Mouse (Mus musculus) myocyte (in vitro differentiated cells): Measurements from ENCODE around the gene Hadhb. TPM values are rescaled to one million over a fixed set of nuclear protein-coding genes. Genes with fewer than 3 reads are reported as not detected.

ENCODE experiments used
- H3K27me3 ChIP-seq: one replicate; pipeline ENCODE4 v1.6.1; 2011; ENCODE audit not compliant: control insufficient read depth, insufficient read depth, insufficient read length
- H3K36me3 ChIP-seq: one replicate; pipeline ENCODE4 v1.6.1; 2011; ENCODE audit not compliant: control insufficient read depth, insufficient read depth
- H3K4me2 ChIP-seq: one replicate; pipeline ENCODE4 v1.6.1; 2011; ENCODE audit warnings: low read depth, control low read depth
- H3K4me3 ChIP-seq: one replicate; pipeline ENCODE4 v1.5.1; 2011; ENCODE audit warnings: mild to moderate bottlenecking, control low read depth, moderate library complexity
- H3K79me2 ChIP-seq: one replicate; pipeline ENCODE4 v1.6.1; 2011; ENCODE audit not compliant: control insufficient read depth, insufficient read depth
- H3ac ChIP-seq: one replicate; pipeline ENCODE4 v1.6.1; 2011; ENCODE audit not compliant: control insufficient read depth, insufficient read length
- CEBPB ChIP-seq: IDR thresholded peaks from 2 replicates; pipeline ENCODE4 v1.6.1; 2011; ENCODE audit warnings: mild to moderate bottlenecking, moderate library complexity; ENCODE audit not compliant: poor library complexity, insufficient read depth, severe bottlenecking
- E2F4 ChIP-seq: IDR thresholded peaks from one replicate; pipeline ENCODE4 v1.6.1; 2011; ENCODE audit warnings: mild to moderate bottlenecking, control low read depth, moderate library complexity; ENCODE audit not compliant: insufficient read depth
- MAX ChIP-seq: IDR thresholded peaks from one replicate; pipeline ENCODE4 v1.6.1; 2011; ENCODE audit warnings: low read depth, mild to moderate bottlenecking, control low read depth
- MYOD1 ChIP-seq, 3 experiments: IDR thresholded peaks; one replicate each; pipeline ENCODE4 v1.6.1; 2011; ENCODE audit warnings: control low read depth in 2 of 3, low read depth in 2 of 3, mild to moderate bottlenecking in 2 of 3, moderate library complexity in 1 of 3; ENCODE audit not compliant: insufficient read length in 2 of 3, control insufficient read depth in 1 of 3
- MYOG ChIP-seq, 3 experiments: IDR thresholded peaks; one replicate each; pipeline ENCODE4 v1.6.1; 2011; ENCODE audit warnings: control low read depth in 2 of 3, low read depth in 2 of 3, mild to moderate bottlenecking in 2 of 3; ENCODE audit not compliant: insufficient read length in 2 of 3, control insufficient read depth in 1 of 3, insufficient read depth in 1 of 3
- POLR2A ChIP-seq: IDR thresholded peaks from one replicate; pipeline ENCODE4 v1.6.1; 2011; ENCODE audit warnings: low read depth, mild to moderate bottlenecking, control low read depth, moderate library complexity; ENCODE audit not compliant: insufficient read length
- POLR2AphosphoS2 ChIP-seq: IDR thresholded peaks from one replicate; pipeline ENCODE4 v1.6.1; 2011; ENCODE audit warnings: low read depth, control low read depth; ENCODE audit not compliant: insufficient read length
- REST ChIP-seq: IDR thresholded peaks from one replicate; pipeline ENCODE4 v1.6.1; 2011; ENCODE audit warnings: mild to moderate bottlenecking, control low read depth, moderate library complexity; ENCODE audit not compliant: insufficient read depth, insufficient read length
- SRF ChIP-seq: IDR thresholded peaks from one replicate; pipeline ENCODE4 v1.6.1; 2011; ENCODE audit warnings: low read depth; ENCODE audit not compliant: control insufficient read depth, insufficient read length
- TCF12 ChIP-seq: IDR thresholded peaks from one replicate; pipeline ENCODE4 v1.6.1; 2011; ENCODE audit warnings: mild to moderate bottlenecking, control low read depth; ENCODE audit not compliant: poor library complexity, insufficient read depth, severe bottlenecking
- TCF3 ChIP-seq: IDR thresholded peaks from one replicate; pipeline ENCODE4 v1.6.1; 2011; ENCODE audit warnings: low read depth, control low read depth; ENCODE audit not compliant: insufficient read length
- USF1 ChIP-seq: IDR thresholded peaks from one replicate; pipeline ENCODE4 v1.6.1; 2011; ENCODE audit warnings: low read depth, mild to moderate bottlenecking, control low read depth, moderate library complexity
- polyA plus RNA-seq: library from polyadenylated mRNA; unstranded; fragments of >200 nt; fragmentation: generic; extraction: Trizol; gene quantifications from one replicate; pipeline ENCODE4 v1.2.1, GENCODE M21; 2012; ENCODE audit warnings: missing spikeins

The Hadhb gene
- 52.3 TPM for polyA plus RNA-seq

DNA sequence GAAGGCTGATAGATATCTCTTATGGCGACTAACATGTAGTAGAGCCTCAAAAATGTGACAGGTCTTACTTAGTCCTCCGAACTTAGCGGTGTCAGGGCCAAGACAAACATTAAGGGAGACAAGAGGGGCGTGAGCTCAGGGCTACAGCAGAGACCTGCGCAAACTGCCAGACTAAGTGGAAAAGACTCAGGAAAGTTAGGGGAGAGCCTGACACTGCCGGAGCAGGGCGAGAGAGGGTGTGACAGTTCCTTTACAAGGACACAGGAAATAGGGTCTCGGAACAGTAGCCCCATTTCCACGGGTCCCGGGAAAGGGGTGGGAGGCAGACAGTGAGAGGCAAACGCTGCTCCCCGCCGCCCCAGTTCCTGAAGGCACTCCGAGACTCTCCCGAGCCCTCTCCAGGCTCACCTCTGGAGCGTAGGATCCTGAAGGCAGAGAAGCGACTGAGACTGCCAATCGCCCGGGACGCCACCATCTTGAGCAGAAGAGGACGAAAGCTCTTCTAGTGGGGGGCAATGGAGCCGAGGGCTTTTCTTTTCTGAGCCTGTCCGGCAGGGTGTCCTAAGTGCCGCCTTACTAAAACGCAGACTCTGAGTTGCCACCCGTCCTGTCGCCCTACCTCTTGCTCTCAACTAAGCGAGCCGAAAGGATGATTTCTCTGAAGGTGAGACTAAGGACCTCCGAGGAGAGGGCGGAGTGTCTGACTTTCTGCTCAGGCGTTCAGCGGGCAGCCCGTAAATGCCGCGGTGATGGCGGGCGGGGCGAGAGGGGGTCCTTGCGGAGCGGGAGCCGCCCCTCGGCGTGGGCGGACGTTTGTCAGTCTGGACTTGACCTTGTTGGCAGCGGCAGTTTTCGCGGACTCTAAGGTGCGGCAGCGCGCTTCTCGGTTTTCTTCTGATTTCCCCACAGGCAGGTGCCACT, at the start of gene Hadhb, which contains the start of gene Hadha:
Gene Hadhb, plus strand, starts transcription at position 775 of the 921 bp plus-strand sequence.
Gene Hadha, minus strand, starts transcription at position 689 of the 921 bp plus-strand sequence.
- peak within 1 kb of the TSS; percentile 97 for H3K4me3 ChIP-seq
- TF ChIP-seq MAX (peak; percentile 100), TCF12 (no peak), POLR2AphosphoS2 (peak; percentile 88), SRF (peak; percentile 25), POLR2A (peak; percentile 82), E2F4 (no peak)
- no peaks in the 10 kb centered on the region for H3K36me3 ChIP-seq
- H3K79me2 ChIP-seq, result peaks cover 89% of the 10 kb centered on the region
- H3K4me2 ChIP-seq, result peak within 1 kb of the TSS; percentile 80
- H3ac ChIP-seq, result peak within 1 kb of the TSS; percentile 88
- no peaks in the 10 kb centered on the region for H3K27me3 ChIP-seq

DNA sequence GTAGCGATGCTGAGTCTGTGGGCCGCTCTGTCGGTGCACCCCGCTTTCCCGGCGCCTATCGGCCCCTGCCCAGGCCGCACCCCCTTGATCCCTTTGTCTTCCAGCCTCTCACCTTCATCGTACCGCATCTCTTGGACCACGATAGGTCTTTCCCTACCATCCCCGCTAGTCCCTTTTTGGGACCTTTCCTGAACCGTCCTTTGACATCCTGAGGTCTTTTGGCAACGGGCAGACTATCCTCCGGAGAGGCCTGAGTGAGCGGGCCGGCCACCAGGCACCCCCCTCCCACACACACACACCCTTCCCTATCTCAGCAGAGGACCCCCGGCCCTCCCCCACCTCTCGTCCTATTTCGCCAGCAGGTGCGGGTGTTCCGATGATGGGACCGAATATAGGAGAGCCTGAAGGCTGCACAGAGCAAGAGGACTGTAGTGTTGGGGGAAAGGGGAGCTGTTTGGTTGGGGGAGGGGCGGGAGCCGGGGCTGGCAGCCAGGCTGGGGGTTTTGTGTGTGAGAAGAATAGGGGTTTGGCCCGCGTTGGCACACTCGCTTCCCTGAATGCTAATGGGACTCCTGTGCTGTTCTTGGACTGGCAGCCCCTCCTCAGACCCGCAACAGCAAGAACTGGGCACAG, 49.3 kb upstream of the Hadhb start, which contains the start of gene 3110082J24Rik:
Gene 3110082J24Rik, minus strand, starts transcription at position 419 of the 633 bp plus-strand sequence.
- no peaks in the 10 kb centered on the region for H3K36me3 ChIP-seq
- H3K4me2 ChIP-seq, result peak within 1 kb of the TSS; percentile 62
- H3K79me2 ChIP-seq, result no peaks in the 10 kb centered on the region
- no peak within 1 kb of the TSS for H3K4me3 ChIP-seq
- peak within 1 kb of the TSS; percentile 25 for H3ac ChIP-seq
- H3K27me3 ChIP-seq, result peaks cover 38% of the 10 kb centered on the region
- TF ChIP-seq MYOD1 (IDR thresholded peaks at IDR 0.05; ENCODE audit: control insufficient read depth in 1 of 3, insufficient read length in 2 of 3, low read depth in 2 of 3) (no peak), CEBPB (no peak), E2F4 (no peak), TCF12 (no peak), MYOG (IDR thresholded peaks at IDR 0.05; ENCODE audit: control insufficient read depth in 1 of 3, insufficient read depth in 1 of 3, insufficient read length in 2 of 3, low read depth in 2 of 3) (no peak), POLR2A (no peak), REST (no peak)

DNA sequence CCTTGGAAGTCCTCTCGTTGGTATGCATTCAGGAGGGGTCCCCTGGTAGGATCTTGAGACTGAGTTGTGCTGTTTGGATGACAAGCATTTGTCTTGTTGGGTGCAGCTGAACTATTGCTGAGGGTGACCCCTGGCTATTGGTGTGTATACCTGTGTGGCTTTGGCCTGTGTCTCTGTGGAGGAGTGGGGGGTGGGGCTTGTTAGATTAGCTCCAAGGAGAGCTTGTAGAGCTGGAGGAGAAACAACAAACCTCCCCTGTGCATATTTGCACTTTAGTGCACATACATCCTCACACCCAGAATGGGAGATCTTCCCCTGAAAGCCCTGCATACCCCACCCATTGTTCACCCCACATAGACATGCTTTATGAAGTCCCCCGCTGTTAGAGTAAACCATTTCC, 48.3 kb upstream of the Hadhb start:
- Histone ChIP-seq H3K27me3 (peaks cover 38% of the 10 kb centered on the region), H3K36me3 (no peaks in the 10 kb centered on the region), H3K4me2 (no peak overlapping the region), H3K79me2 (no peaks in the 10 kb centered on the region), H3ac (no peak overlapping the region), H3K4me3 (no peak overlapping the region)
- no peak for TF ChIP-seq SRF
- TF ChIP-seq E2F4, result no peak
- no peak for TF ChIP-seq USF1
- TF ChIP-seq TCF12, result no peak

DNA sequence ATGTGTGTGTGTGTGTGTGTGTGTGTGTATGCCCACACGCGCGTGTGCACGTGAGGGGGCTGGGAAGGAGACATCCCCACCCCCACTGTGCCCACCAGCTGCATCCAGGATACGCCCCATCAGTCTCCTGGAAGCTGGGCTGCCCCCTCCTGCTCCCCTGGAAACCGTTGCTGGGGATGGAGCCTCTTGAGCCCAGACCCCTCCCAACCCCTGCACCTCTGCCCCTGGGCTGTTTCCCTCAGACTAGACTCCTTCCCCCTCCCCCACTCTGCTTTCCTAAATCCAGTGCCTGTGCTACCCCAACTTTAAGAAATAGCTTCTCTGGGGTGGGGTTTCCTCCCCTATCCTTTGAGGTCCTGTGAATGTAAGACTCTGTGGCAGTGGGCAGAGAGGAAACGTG, 47.9 kb upstream of the Hadhb start:
- Histone ChIP-seq H3K4me3 (no peak overlapping the region), H3K27me3 (peaks cover 38% of the 10 kb centered on the region), H3K79me2 (no peaks in the 10 kb centered on the region)

DNA sequence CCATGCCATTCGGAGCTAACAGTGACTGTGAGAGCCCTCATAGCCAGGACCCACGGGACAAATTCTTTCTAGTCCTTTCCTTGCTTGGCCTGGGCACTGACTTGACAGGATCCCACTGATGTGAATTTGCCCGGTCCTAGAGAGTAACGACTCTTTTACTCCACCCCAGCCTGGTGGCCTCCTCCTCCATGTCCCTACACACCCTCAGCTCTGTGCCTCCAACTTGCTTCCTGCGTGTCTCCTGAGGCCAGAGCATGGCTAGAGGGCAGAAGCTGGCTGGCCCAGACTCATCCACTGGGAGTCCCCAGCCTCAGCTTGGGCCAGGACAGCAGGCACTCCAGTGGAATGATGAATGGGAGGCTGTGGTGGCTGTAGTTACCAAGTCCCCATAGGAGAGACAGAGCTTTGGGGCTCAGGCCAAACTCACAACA, 47.4 kb upstream of the Hadhb start:
- peaks cover 36% of the 10 kb centered on the region for H3K27me3 ChIP-seq
- no peaks in the 10 kb centered on the region for H3K36me3 ChIP-seq
- H3K4me2 ChIP-seq, result no peak overlapping the region
- H3K79me2 ChIP-seq, result no peaks in the 10 kb centered on the region
- TF ChIP-seq POLR2A (no peak), POLR2AphosphoS2 (no peak), REST (no peak), TCF12 (no peak), TCF3 (no peak), MAX (no peak), USF1 (no peak)
- H3ac ChIP-seq, result no peak overlapping the region
- H3K4me3 ChIP-seq, result no peak overlapping the region

More for the DNA sequence above, 47.9 kb upstream of the Hadhb start:
- H3K4me2 ChIP-seq, result no peak overlapping the region
- no peak overlapping the region for H3ac ChIP-seq
- no peak for TF ChIP-seq MYOD1 (IDR thresholded peaks at IDR 0.05; ENCODE audit: control insufficient read depth in 1 of 3, insufficient read length in 2 of 3, low read depth in 2 of 3)
- no peak for TF ChIP-seq POLR2AphosphoS2
- TF ChIP-seq CEBPB, result no peak
- TF ChIP-seq USF1, result no peak
- no peak for TF ChIP-seq MAX
- TF ChIP-seq POLR2A, result no peak
- H3K36me3 ChIP-seq, result no peaks in the 10 kb centered on the region
